Mouse (Mus musculus): ENCODE measurements around the gene Pcdh15.

DNA sequence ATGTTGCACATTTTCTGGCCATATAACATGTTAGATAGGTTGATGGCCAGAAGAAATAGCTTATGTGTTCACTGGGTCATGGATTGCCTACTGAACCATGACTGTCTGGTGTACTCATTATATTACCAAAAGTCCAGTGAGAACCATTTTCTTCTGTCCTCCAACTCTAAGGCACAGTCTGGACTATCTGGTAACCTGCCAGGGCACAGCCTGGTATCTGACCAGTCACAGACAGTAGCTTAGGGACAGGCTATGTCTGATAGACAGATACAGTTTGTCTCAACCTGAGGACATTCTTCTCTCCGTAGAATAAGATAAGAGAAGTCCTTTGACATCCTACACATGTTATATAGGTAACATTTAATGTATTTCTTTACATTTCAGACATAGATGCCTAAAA, 1279.6 kb downstream of the Pcdh15 start:
- no peak for TF ChIP-seq CTCF (IDR thresholded peaks at IDR 0.05; ENCODE audit: borderline replicate concordance, insufficient read depth, low read depth, low read length)
- TF ChIP-seq POLR2A (IDR thresholded peaks at IDR 0.05; ENCODE audit: borderline replicate concordance, insufficient read depth, low read length): no peak

Measured in cerebellum, adult 2 months (tissue).